Mouse (Mus musculus): ENCODE data around the gene Tufm.

Gene Tufm

DNA sequence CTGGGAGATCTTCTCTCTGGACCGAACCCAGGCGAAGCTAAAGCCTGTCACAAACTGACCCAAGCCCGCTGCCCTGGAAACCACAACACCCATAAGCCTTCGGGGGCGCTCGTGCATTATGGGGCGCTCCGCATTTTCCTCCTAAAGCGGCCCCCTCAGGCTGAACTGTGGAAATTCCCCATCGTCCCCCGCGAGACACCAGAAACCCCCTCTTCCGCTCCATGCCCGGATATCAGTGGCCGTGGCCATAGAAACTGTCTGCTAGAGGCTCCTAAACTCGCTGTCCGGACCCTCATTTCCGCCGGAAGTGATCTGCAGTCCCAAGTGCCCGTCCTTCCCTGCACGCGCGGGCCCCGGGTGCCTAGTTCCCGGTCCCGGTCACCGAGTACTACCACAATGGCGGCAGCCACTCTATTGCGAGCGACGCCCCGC lies at the start of gene Tufm:
Gene Tufm (plus strand): TSS at position 310 of the 432 bp plus-strand sequence.
- peak; percentile 93 for DNase-seq

- DNase-seq = no peak
Measured at GRCm38 (mm10) chr7:126440134-126440533, 47.0 kb upstream of the Tufm start.

GRCm38 (mm10) chr7:126443997-126444396 lies 43.2 kb upstream of the Tufm start:
- DNase-seq = no peak

GRCm38 (mm10) chr7:126444536-126444935 lies 42.6 kb upstream of the Tufm start:
- DNase-seq = no peak

GRCm38 (mm10) chr7:126445104-126445815 lies 41.9 kb upstream of the Tufm start:
- DNase-seq = no peak

DNA sequence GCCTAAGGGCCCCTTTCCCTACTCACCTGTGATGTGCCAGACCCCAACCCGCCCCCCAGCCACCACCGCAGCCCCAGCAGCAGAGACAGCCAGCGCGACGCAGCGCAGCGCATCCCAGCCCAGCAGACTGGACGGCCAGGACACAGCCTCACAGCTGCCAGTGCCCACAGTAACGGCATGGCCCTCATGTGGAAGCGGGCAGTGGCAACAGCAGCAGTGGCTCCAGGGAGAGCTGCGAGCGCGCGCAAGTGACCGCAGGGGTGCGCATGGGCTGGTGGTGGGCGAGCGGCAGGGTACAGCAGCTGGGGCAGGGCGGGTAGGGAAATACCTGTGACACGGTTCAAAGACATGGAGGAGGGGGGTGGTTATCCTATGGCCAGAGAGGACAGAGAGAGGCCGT lies 40.9 kb upstream of the Tufm start:
- DNase-seq = no peak

DNA sequence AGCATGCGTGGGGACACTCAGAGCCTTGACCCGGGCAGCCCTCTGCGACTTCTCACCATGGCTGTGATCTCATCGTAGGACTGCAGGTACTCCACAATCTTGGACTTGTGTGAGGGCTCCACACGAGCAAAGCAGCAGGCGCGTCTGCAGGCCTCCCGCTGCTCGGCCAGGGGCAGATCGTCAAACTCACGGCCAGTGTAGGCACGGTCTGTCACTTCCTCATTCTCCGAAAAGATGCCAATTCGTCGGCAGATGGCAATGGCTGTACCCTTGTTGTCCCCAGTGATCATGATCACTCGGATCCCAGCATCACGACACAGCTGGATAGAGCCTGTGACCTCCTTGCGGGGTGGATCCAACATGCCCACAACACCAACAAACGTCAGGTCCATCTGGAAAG lies 38.7 kb upstream of the Tufm start:
- DNase-seq = no peak

GRCm38 (mm10) chr7:126449991-126450390 lies 37.2 kb upstream of the Tufm start:
- no peak for DNase-seq

- no peak for DNase-seq
Measured at GRCm38 (mm10) chr7:126450641-126451040, 36.5 kb upstream of the Tufm start.

GRCm38 (mm10) chr7:126452244-126452643 lies 34.9 kb upstream of the Tufm start:
- no peak for DNase-seq

GRCm38 (mm10) chr7:126453861-126454260 lies 33.3 kb upstream of the Tufm start:
- DNase-seq = no peak

- no peak for DNase-seq
Measured at GRCm38 (mm10) chr7:126455242-126455641, 31.9 kb upstream of the Tufm start.

- no peak for DNase-seq
Measured at GRCm38 (mm10) chr7:126456382-126457266, 30.5 kb upstream of the Tufm start.

DNA sequence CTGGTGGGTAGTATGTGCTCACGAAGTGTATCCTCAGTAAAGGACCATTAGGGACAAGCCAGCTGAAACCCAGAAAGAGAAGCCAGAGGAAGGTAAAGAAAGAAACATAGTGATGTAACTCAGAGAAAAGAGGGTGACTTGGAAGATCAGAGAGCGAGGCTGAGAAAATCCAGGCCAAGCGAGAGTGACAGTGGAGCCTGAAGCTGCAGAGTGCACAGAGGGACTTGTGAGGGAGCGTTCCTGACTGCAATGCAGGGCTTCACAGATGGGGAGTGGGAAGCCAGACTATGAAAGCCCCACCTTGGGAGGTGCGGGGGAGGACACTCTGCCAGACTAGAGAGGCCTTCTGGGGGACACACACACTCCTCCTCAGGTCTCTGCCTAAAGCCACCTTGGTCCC lies 28.9 kb upstream of the Tufm start:
- no peak for DNase-seq

DNA sequence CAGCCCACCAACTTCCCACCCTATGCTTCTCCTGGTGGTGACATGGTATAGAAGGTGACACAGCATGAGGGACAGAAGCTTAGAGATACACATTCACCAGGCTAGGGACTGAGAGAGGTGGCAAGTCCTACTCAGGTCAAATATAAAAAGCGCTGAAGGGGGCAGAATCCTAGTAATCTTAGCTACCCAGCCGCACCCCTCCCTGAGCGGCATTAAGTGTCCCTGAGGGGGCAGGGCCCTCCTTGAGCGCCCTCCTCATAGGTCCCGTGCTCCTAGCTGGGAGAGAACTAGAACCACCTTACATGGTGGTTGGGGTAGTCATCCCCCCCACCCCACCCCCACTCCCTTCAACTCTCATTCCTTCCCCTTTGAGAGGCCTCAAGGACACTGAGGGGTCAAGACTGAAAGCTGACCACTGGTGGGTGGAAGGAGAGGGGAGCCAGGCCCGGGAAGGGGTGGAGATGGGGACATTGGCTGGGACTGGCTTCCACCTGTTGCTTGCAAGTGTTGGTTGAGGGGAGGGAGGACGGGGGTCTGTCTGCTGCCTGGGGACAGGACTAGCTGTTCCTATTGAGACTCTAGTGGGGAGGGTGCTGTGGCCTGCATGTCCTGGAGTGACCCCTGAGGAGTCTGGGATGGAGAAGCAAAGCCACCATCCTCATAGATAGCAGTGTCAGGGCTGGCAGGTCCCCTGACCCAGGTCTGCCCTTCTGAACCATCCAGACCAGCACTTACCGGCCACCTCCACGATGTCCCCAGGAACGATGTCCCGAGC lies 28.1 kb upstream of the Tufm start:
- DNase-seq = no peak

- DNase-seq = no peak
Measured at GRCm38 (mm10) chr7:126460623-126461399, 26.4 kb upstream of the Tufm start.

GRCm38 (mm10) chr7:126461626-126462025 lies 25.5 kb upstream of the Tufm start:
- DNase-seq = no peak

GRCm38 (mm10) chr7:126463004-126463403 lies 24.2 kb upstream of the Tufm start, which contains the start of gene Atp2a1:
TSS of gene Atp2a1 (minus strand) at chr7:126463108.
- DNase-seq = no peak

GRCm38 (mm10) chr7:126463547-126463946 lies 23.6 kb upstream of the Tufm start:
- DNase-seq = no peak

- DNase-seq = no peak
Measured at GRCm38 (mm10) chr7:126464121-126464520, 23.0 kb upstream of the Tufm start.

- no peak for DNase-seq
Measured at GRCm38 (mm10) chr7:126464836-126465235, 22.3 kb upstream of the Tufm start.
